Mouse (Mus musculus) urinary bladder, adult 2 months (tissue): ENCODE results near the gene Kif21a. TPM values are rescaled to one million over a fixed set of nuclear protein-coding genes. Genes with fewer than 3 reads are reported as not detected.

ENCODE experiments used
- DNase-seq: peaks from one replicate; pipeline ENCODE4 v3.0.0; 2022; ENCODE audit warnings: low spot score
- polyA plus RNA-seq: library from polyadenylated mRNA; depleted of rRNA; stranded (reverse); fragments of >200 nt; gene quantifications from 2 replicates; pipeline ENCODE4 v1.2.3, GENCODE M21; 2012; rRNA removed

Gene Kif21a
- 7.5 and 8.7 TPM in 2 replicates for polyA plus RNA-seq

GRCm38 (mm10) chr15:91049496-91050441 is at the start of gene Kif21a:
TSS of gene Kif21a (minus strand) at chr15:91049948.
- DNase-seq: peak; percentile 71

- no peak for DNase-seq
Measured at GRCm38 (mm10) chr15:91096606-91097005, 46.9 kb upstream of the Kif21a start.

- no peak for DNase-seq
Measured at GRCm38 (mm10) chr15:91089427-91089826, 39.7 kb upstream of the Kif21a start.

- no peak for DNase-seq
Measured at GRCm38 (mm10) chr15:91088071-91088470, 38.3 kb upstream of the Kif21a start.

- no peak for DNase-seq
Measured at GRCm38 (mm10) chr15:91077457-91078410, 28.0 kb upstream of the Kif21a start.

- no peak for DNase-seq
Measured at GRCm38 (mm10) chr15:91072440-91072839, 22.7 kb upstream of the Kif21a start.

- DNase-seq: no peak
Measured at GRCm38 (mm10) chr15:91064310-91064826, 14.6 kb upstream of the Kif21a start.

- no peak for DNase-seq
Measured at GRCm38 (mm10) chr15:91063845-91064244, 14.1 kb upstream of the Kif21a start.

- DNase-seq: no peak
Measured at GRCm38 (mm10) chr15:91056866-91057342, 7.2 kb upstream of the Kif21a start.

GRCm38 (mm10) chr15:91056176-91056865 is 6.6 kb upstream of the Kif21a start:
- DNase-seq: no peak

- DNase-seq: peak; percentile 29
Measured at GRCm38 (mm10) chr15:91048951-91049495, 725 bp downstream of the Kif21a start.

GRCm38 (mm10) chr15:91047627-91048026 is 2.1 kb downstream of the Kif21a start:
- no peak for DNase-seq

GRCm38 (mm10) chr15:91046506-91046905 is 3.2 kb downstream of the Kif21a start:
- DNase-seq: no peak

- DNase-seq: no peak
Measured at GRCm38 (mm10) chr15:91043263-91043662, 6.5 kb downstream of the Kif21a start.

- DNase-seq: no peak
Measured at GRCm38 (mm10) chr15:91038860-91039259, 10.9 kb downstream of the Kif21a start.

GRCm38 (mm10) chr15:91034090-91034489 is 15.7 kb downstream of the Kif21a start:
- no peak for DNase-seq

GRCm38 (mm10) chr15:91033529-91033928 is 16.2 kb downstream of the Kif21a start:
- no peak for DNase-seq

- DNase-seq: no peak
Measured at GRCm38 (mm10) chr15:91028962-91029361, 20.8 kb downstream of the Kif21a start.

GRCm38 (mm10) chr15:91028494-91028893 is 21.3 kb downstream of the Kif21a start:
- DNase-seq: no peak

GRCm38 (mm10) chr15:91022276-91022675 is 27.5 kb downstream of the Kif21a start:
- no peak for DNase-seq

- no peak for DNase-seq
Measured at GRCm38 (mm10) chr15:91018861-91019187, 30.9 kb downstream of the Kif21a start.
